Mouse (Mus musculus): ENCODE data around the gene Sypl. TPM values are rescaled to one million over a fixed set of nuclear protein-coding genes. Genes with fewer than 3 reads are reported as not detected.
A peak's percentile ranks its signal among the peaks of the same experiment; 100 is the strongest.

The Sypl gene
- polyA plus RNA-seq, 1 experiment from 2014 or later = 105 TPM

- Histone ChIP-seq H3K4me2 (ENCODE audit: low read length) (no peak overlapping the region), H3K27me3 (ENCODE audit: control insufficient read depth, insufficient read depth, low read length) (no peaks in the 10 kb centered on the region), H3K4me1 (ENCODE audit: control insufficient read depth in 2 of 2, insufficient read depth in 2 of 2, low read length in 2 of 2) (peaks cover 11 to 16% of the 10 kb centered on the region in 2 experiments), H3K4me3 (ENCODE audit: control insufficient read depth in 1 of 2, insufficient read depth in 1 of 2, low read depth in 1 of 2, low read length in 2 of 2) (no peak overlapping the region), H3K36me3 (ENCODE audit: control insufficient read depth, insufficient read depth, low read length) (no peaks in the 10 kb centered on the region), H3K9ac (ENCODE audit: low read length) (no peak overlapping the region), H3K27ac (replicated peaks in 1 of 2; ENCODE audit: control insufficient read depth in 1 of 2, insufficient read depth in 1 of 2, low read depth in 2 of 2, low read length in 2 of 2) (no peak overlapping the region; a peak in 1 of 4 replicates), H3K9me3 (ENCODE audit: control insufficient read depth, low read length) (no peaks in the 10 kb centered on the region)
- ATAC-seq (ENCODE audit: insufficient number of reproducible peaks, insufficient read depth, low FRiP score, low read depth) = no peak
- 81% methylated on average over 10 of the region's 10 CpGs for WGBS
These were observed 26.4 kb upstream of the Sypl start for GRCm38 (mm10) chr12:32927231-32927835.

GRCm38 (mm10) chr12:32928180-32928579, 25.5 kb upstream of the Sypl start:
- H3K4me3 ChIP-seq (ENCODE audit: control insufficient read depth in 1 of 2, insufficient read depth in 1 of 2, low read depth in 1 of 2, low read length in 2 of 2) = no peak overlapping the region
- H3K36me3 ChIP-seq (ENCODE audit: control insufficient read depth, insufficient read depth, low read length) = no peaks in the 10 kb centered on the region
- H3K9me3 ChIP-seq (ENCODE audit: control insufficient read depth, low read length) = no peaks in the 10 kb centered on the region
- H3K27ac ChIP-seq (replicated peaks in 1 of 2; ENCODE audit: control insufficient read depth in 1 of 2, insufficient read depth in 1 of 2, low read depth in 2 of 2, low read length in 2 of 2) = no peak overlapping the region
- WGBS = 78% methylated on average over 3 of the region's 3 CpGs
- peaks cover 11 to 16% of the 10 kb centered on the region in 2 experiments for H3K4me1 ChIP-seq (ENCODE audit: control insufficient read depth in 2 of 2, insufficient read depth in 2 of 2, low read length in 2 of 2)
- no peak for ATAC-seq (ENCODE audit: insufficient number of reproducible peaks, insufficient read depth, low FRiP score, low read depth)
- H3K27me3 ChIP-seq (ENCODE audit: control insufficient read depth, insufficient read depth, low read length) = no peaks in the 10 kb centered on the region
- no peak overlapping the region for H3K4me2 ChIP-seq (ENCODE audit: low read length)
- no peak overlapping the region for H3K9ac ChIP-seq (ENCODE audit: low read length)

GRCm38 (mm10) chr12:32929831-32930513, 23.7 kb upstream of the Sypl start:
- Histone ChIP-seq H3K4me2 (ENCODE audit: low read length) (no peak overlapping the region), H3K4me3 (ENCODE audit: control insufficient read depth in 1 of 2, insufficient read depth in 1 of 2, low read depth in 1 of 2, low read length in 2 of 2) (no peak overlapping the region), H3K36me3 (ENCODE audit: control insufficient read depth, insufficient read depth, low read length) (no peaks in the 10 kb centered on the region), H3K9ac (ENCODE audit: low read length) (no peak overlapping the region), H3K9me3 (ENCODE audit: control insufficient read depth, low read length) (no peaks in the 10 kb centered on the region), H3K27me3 (ENCODE audit: control insufficient read depth, insufficient read depth, low read length) (0 out of 2 replicates have a peak, but pooled peaks cover 4% of the 10 kb centered on the region), H3K27ac (replicated peaks in 1 of 2; ENCODE audit: control insufficient read depth in 1 of 2, insufficient read depth in 1 of 2, low read depth in 2 of 2, low read length in 2 of 2) (no peak overlapping the region), H3K4me1 (ENCODE audit: control insufficient read depth in 2 of 2, insufficient read depth in 2 of 2, low read length in 2 of 2) (peaks cover 11 to 16% of the 10 kb centered on the region in 2 experiments)
- 85% methylated on average over 11 of the region's 11 CpGs for WGBS
- no peak for ATAC-seq (ENCODE audit: insufficient number of reproducible peaks, insufficient read depth, low FRiP score, low read depth)

GRCm38 (mm10) chr12:32930566-32930965, 23.1 kb upstream of the Sypl start:
- no peaks in the 10 kb centered on the region for H3K36me3 ChIP-seq (ENCODE audit: control insufficient read depth, insufficient read depth, low read length)
- no peak overlapping the region for H3K4me2 ChIP-seq (ENCODE audit: low read length)
- H3K4me1 ChIP-seq (ENCODE audit: control insufficient read depth in 2 of 2, insufficient read depth in 2 of 2, low read length in 2 of 2) = peaks cover 11 to 13% of the 10 kb centered on the region in 2 experiments
- H3K9me3 ChIP-seq (ENCODE audit: control insufficient read depth, low read length) = no peaks in the 10 kb centered on the region
- WGBS = 86% methylated on average over 7 of the region's 7 CpGs
- H3K9ac ChIP-seq (ENCODE audit: low read length) = no peak overlapping the region
- no peak overlapping the region for H3K4me3 ChIP-seq (ENCODE audit: control insufficient read depth in 1 of 2, insufficient read depth in 1 of 2, low read depth in 1 of 2, low read length in 2 of 2)
- no peak for ATAC-seq (ENCODE audit: insufficient number of reproducible peaks, insufficient read depth, low FRiP score, low read depth)
- 0 out of 2 replicates have a peak, but pooled peaks cover 4% of the 10 kb centered on the region for H3K27me3 ChIP-seq (ENCODE audit: control insufficient read depth, insufficient read depth, low read length)
- no peak overlapping the region for H3K27ac ChIP-seq (replicated peaks in 1 of 2; ENCODE audit: control insufficient read depth in 1 of 2, insufficient read depth in 1 of 2, low read depth in 2 of 2, low read length in 2 of 2)

GRCm38 (mm10) chr12:32936246-32936946, 17.3 kb upstream of the Sypl start:
- no peak for ATAC-seq (ENCODE audit: insufficient number of reproducible peaks, insufficient read depth, low FRiP score, low read depth)
- Histone ChIP-seq H3K4me1 (ENCODE audit: control insufficient read depth in 2 of 2, insufficient read depth in 2 of 2, low read length in 2 of 2) (no peaks in the 10 kb centered on the region), H3K27me3 (ENCODE audit: control insufficient read depth, insufficient read depth, low read length) (0 out of 2 replicates have a peak, but pooled peaks cover 8% of the 10 kb centered on the region), H3K4me2 (ENCODE audit: low read length) (no peak overlapping the region), H3K9ac (ENCODE audit: low read length) (no peak overlapping the region), H3K36me3 (ENCODE audit: control insufficient read depth, insufficient read depth, low read length) (no peaks in the 10 kb centered on the region), H3K4me3 (ENCODE audit: control insufficient read depth in 1 of 2, insufficient read depth in 1 of 2, low read depth in 1 of 2, low read length in 2 of 2) (no peak overlapping the region), H3K27ac (replicated peaks in 1 of 2; ENCODE audit: control insufficient read depth in 1 of 2, insufficient read depth in 1 of 2, low read depth in 2 of 2, low read length in 2 of 2) (no peak overlapping the region), H3K9me3 (ENCODE audit: control insufficient read depth, low read length) (no peaks in the 10 kb centered on the region)
- 73% methylated on average over 4 of the region's 4 CpGs for WGBS

GRCm38 (mm10) chr12:32941141-32941540, 12.6 kb upstream of the Sypl start:
- no peak for ATAC-seq (ENCODE audit: insufficient number of reproducible peaks, insufficient read depth, low FRiP score, low read depth)
- no peaks in the 10 kb centered on the region for H3K36me3 ChIP-seq (ENCODE audit: control insufficient read depth, insufficient read depth, low read length)
- WGBS = 75% methylated on average over 4 of the region's 4 CpGs

GRCm38 (mm10) chr12:32943347-32943746, 10.3 kb upstream of the Sypl start:
- H3K9ac ChIP-seq (ENCODE audit: low read length) = no peak overlapping the region
- ATAC-seq (ENCODE audit: insufficient number of reproducible peaks, insufficient read depth, low FRiP score, low read depth) = peak; percentile 68
- H3K4me3 ChIP-seq (ENCODE audit: control insufficient read depth in 1 of 2, insufficient read depth in 1 of 2, low read depth in 1 of 2, low read length in 2 of 2) = no peak overlapping the region
- H3K4me2 ChIP-seq (ENCODE audit: low read length) = no peak overlapping the region
- H3K4me1 ChIP-seq (ENCODE audit: control insufficient read depth in 2 of 2, insufficient read depth in 2 of 2, low read length in 2 of 2) = no peaks in the 10 kb centered on the region
- peak overlapping the region; percentile 6 to 56; a peak in 2 of 4 replicates for H3K27ac ChIP-seq (replicated peaks in 1 of 2; ENCODE audit: control insufficient read depth in 1 of 2, insufficient read depth in 1 of 2, low read depth in 2 of 2, low read length in 2 of 2)
- no peaks in the 10 kb centered on the region for H3K27me3 ChIP-seq (ENCODE audit: control insufficient read depth, insufficient read depth, low read length)
- no peaks in the 10 kb centered on the region for H3K36me3 ChIP-seq (ENCODE audit: control insufficient read depth, insufficient read depth, low read length)
- no peaks in the 10 kb centered on the region for H3K9me3 ChIP-seq (ENCODE audit: control insufficient read depth, low read length)
- 55% methylated on average over 4 of the region's 4 CpGs for WGBS

More at GRCm38 (mm10) chr12:32941141-32941540, 12.6 kb upstream of the Sypl start:
- Histone ChIP-seq H3K27ac (replicated peaks in 1 of 2; ENCODE audit: control insufficient read depth in 1 of 2, insufficient read depth in 1 of 2, low read depth in 2 of 2, low read length in 2 of 2) (no peak overlapping the region), H3K4me2 (ENCODE audit: low read length) (no peak overlapping the region), H3K9ac (ENCODE audit: low read length) (no peak overlapping the region), H3K4me3 (ENCODE audit: control insufficient read depth in 1 of 2, insufficient read depth in 1 of 2, low read depth in 1 of 2, low read length in 2 of 2) (no peak overlapping the region), H3K27me3 (ENCODE audit: control insufficient read depth, insufficient read depth, low read length) (0 out of 2 replicates have a peak, but pooled peaks cover 3% of the 10 kb centered on the region), H3K9me3 (ENCODE audit: control insufficient read depth, low read length) (no peaks in the 10 kb centered on the region), H3K4me1 (ENCODE audit: control insufficient read depth in 2 of 2, insufficient read depth in 2 of 2, low read length in 2 of 2) (no peaks in the 10 kb centered on the region)
